Mouse (Mus musculus) ES-E14 (cell line): ENCODE results near the gene Rab5c. TPM values are rescaled to one million over a fixed set of nuclear protein-coding genes. Genes with fewer than 3 reads are reported as not detected.

Source experiments
- DNase-seq: peaks from one replicate; pipeline ENCODE4 v3.0.0-alpha.2; 2013; ENCODE audit warnings: low read depth, low spot score
- H3K27ac ChIP-seq: 2 replicates; pipeline ENCODE4 v1.5.1; 2012; ENCODE audit warnings: low read depth, mild to moderate bottlenecking, low read length, moderate library complexity, mixed read lengths; ENCODE audit not compliant: poor library complexity, insufficient read depth, severe bottlenecking
- H3K36me3 ChIP-seq: 2 replicates; pipeline ENCODE4 v1.6.1; 2012; ENCODE audit warnings: mild to moderate bottlenecking, low read length, moderate library complexity, mixed read lengths; ENCODE audit not compliant: control insufficient read depth, poor library complexity, insufficient read depth, severe bottlenecking
- H3K4me1 ChIP-seq, 2 experiments: fragments of 150-350 bp in 1 of 2; sonication (generic) in 1 of 2; 2 replicates each; pipeline ENCODE4 v1.6.1; 2012; ENCODE audit warnings: low read length in 2 of 2, mild to moderate bottlenecking in 1 of 2, mixed read lengths in 1 of 2; ENCODE audit not compliant: control insufficient read depth in 2 of 2, insufficient read depth in 2 of 2, poor library complexity in 1 of 2
- H3K4me3 ChIP-seq, 2 experiments: fragments of 150-350 bp in 1 of 2; sonication (generic) in 1 of 2; 2 replicates each; pipeline ENCODE4 v1.5.1; 2012; ENCODE audit warnings: low read length in 2 of 2, low read depth in 1 of 2, mild to moderate bottlenecking in 1 of 2, mixed read lengths in 1 of 2; ENCODE audit not compliant: insufficient read depth in 1 of 2, poor library complexity in 1 of 2, severe bottlenecking in 1 of 2
- H3K9ac ChIP-seq: 2 replicates; pipeline ENCODE4 v1.6.1; 2012; ENCODE audit warnings: low read depth, mild to moderate bottlenecking, low read length, mixed read lengths; ENCODE audit not compliant: poor library complexity, insufficient read depth, severe bottlenecking
- H3K9me3 ChIP-seq: fragments of 150-350 bp; sonication (generic); 2 replicates; pipeline ENCODE4 v1.6.1; 2012; ENCODE audit warnings: low read depth, mild to moderate bottlenecking, low read length; ENCODE audit not compliant: control insufficient read depth, insufficient read depth
- CHD2 ChIP-seq: IDR thresholded peaks from 2 replicates; pipeline ENCODE4 v1.6.1; 2014; ENCODE audit warnings: mild to moderate bottlenecking, low read depth, low read length, inconsistent platforms
- HCFC1 ChIP-seq: IDR thresholded peaks from 2 replicates; pipeline ENCODE4 v1.6.1; 2012; ENCODE audit warnings: low read length, inconsistent platforms, borderline replicate concordance; ENCODE audit not compliant: insufficient read depth
- MAFK ChIP-seq: IDR thresholded peaks from 2 replicates; pipeline ENCODE4 v1.6.1; 2014; ENCODE audit warnings: mild to moderate bottlenecking, low read depth, low read length, inconsistent platforms; ENCODE audit not compliant: insufficient read depth
- ZC3H11A ChIP-seq: IDR thresholded peaks from 2 replicates; pipeline ENCODE4 v1.6.1; 2012; ENCODE audit warnings: low read depth, mild to moderate bottlenecking, inconsistent platforms, low read length, borderline replicate concordance
- ZNF384 ChIP-seq: IDR thresholded peaks from 2 replicates; pipeline ENCODE4 v1.6.1; 2012; ENCODE audit warnings: low read depth, low read length, inconsistent platforms
- in situ Hi-C, 2 experiments: fragments of 600-800 bp; cut with MboI; formaldehyde crosslinking; loops; one replicate each; pipeline ENCODE4 v1.15.1; 2025; ENCODE audit warnings: low sequenced_read_pairs in 2 of 2, inconsistent platforms in 1 of 2; ENCODE audit not compliant: unreplicated experiment in 2 of 2
- total RNA-seq: library from RNA; depleted of rRNA; stranded (reverse); fragments of 300-350 nt; gene quantifications from 2 replicates; pipeline ENCODE4 v1.2.3, GENCODE M21; 2012

Rab5c gene
- total RNA-seq, 1 experiment = 124 TPM

GRCm38 (mm10) chr11:100735954-100736745 is 1.9 kb downstream of the Rab5c start:
- Histone ChIP-seq H3K27ac (peak overlapping the region; percentile 44; the same call in 1 of the 2 replicates), H3K36me3 (peaks cover 2% of the 10 kb centered on the region; the same call in 1 of the 2 replicates), H3K4me1 (peaks cover 8 to 11% of the 10 kb centered on the region in 2 experiments; a peak in 3 of 4 replicates), H3K4me3 (peak overlapping the region; percentile 45), H3K9me3 (no peaks in the 10 kb centered on the region), H3K9ac (peak overlapping the region; percentile 63; the same call in 1 of the 2 replicates)
- in situ Hi-C loops = no loop called here
- DNase-seq = no peak
- no peak for TF ChIP-seq CHD2
- TF ChIP-seq ZC3H11A = no peak
- no peak for TF ChIP-seq HCFC1
- no peak for TF ChIP-seq ZNF384
- TF ChIP-seq MAFK = no peak

DNA sequence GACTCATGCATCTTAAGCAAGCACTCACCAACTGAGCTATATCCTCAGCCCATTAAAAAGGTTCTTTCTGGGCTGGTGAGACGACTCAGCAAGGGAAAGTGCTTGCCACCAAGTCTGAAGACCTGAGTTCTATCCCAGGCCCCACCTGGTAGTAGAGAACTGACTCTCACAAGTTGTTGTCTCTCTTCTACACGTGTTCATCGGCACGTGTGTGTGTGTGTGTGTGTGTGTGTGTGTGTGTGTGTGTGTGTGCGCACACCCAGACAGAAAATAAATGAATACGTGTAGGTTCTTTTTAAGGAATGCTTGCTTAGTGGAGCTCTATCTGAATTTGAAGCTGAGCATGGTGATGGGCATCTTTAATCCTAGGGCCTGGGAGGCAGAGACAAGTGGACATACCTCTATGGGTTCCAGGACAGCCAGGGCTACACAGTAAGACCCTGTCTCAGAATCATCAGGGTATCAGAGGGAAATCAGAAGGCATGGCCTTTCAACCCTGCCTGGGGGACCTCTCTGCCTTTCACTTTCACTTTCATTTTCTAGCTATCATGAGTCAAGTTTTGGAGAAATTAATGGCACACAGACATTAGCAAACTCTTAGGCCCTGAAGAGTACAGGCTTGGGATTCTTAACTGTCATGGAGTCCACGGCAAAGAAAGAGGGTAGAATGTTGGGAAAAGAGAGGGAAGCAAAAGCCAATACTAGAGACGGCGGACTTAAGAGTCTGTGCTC is 2.7 kb downstream of the Rab5c start:
- H3K4me3 ChIP-seq = no peak overlapping the region; a peak in 1 of 4 replicates
- no peaks in the 10 kb centered on the region for H3K9me3 ChIP-seq
- peak overlapping the region; percentile 63; the same call in 1 of the 2 replicates for H3K9ac ChIP-seq
- no peak for TF ChIP-seq ZC3H11A
- TF ChIP-seq ZNF384 = no peak
- TF ChIP-seq MAFK = no peak
- no peak for TF ChIP-seq CHD2
- TF ChIP-seq HCFC1 = no peak
- peaks cover 8 to 18% of the 10 kb centered on the region in 2 experiments; a peak in 3 of 4 replicates for H3K4me1 ChIP-seq
- in situ Hi-C loops = no loop called here
- 0 out of 2 replicates have a peak overlapping the region, but pooled peaks have one; percentile 44 for H3K27ac ChIP-seq
- peaks cover 2% of the 10 kb centered on the region; the same call in 1 of the 2 replicates for H3K36me3 ChIP-seq
- no peak for DNase-seq

DNA sequence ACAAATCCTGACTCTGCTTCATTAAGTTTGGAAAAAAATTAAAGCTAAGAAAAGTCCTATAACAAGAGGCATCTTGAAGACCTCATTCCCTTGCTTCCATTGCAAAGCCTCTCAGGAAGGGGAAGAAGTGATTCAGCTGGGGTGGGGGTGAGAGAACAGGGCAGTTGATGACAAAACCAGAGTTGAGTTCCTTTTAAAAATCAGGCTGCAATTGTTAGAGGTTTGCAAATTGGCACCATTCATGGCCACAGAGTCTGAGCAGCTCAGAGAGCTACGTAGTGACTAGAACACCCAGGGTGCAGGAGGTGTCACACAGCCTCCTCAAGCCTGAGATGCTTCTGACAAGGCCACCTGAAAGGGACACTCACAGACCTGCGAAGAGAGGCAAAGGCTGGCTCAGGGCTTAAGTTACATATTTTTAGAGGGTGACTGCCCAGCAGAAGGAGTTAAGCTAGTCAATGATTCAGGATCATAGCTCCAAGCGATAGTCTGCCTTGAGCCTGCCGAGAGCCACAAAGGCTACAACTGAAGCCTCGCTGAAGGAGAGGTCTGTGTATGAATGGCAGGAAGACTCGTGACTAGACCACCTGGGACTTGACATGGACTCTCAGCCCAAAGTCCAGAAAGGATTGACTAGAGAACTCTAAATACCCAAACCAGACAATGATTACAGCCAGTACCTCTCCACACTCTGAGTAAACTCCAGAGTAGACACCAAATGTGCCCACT is 7.4 kb downstream of the Rab5c start:
- no peak overlapping the region for H3K9ac ChIP-seq
- H3K4me3 ChIP-seq = no peak overlapping the region
- TF ChIP-seq HCFC1 = no peak
- peaks cover 2 to 10% of the 10 kb centered on the region in 2 experiments; a peak in 2 of 4 replicates for H3K4me1 ChIP-seq
- no peak for DNase-seq
- peaks cover 2% of the 10 kb centered on the region; the same call in 1 of the 2 replicates for H3K36me3 ChIP-seq
- in situ Hi-C loops = no loop called here
- no peaks in the 10 kb centered on the region for H3K9me3 ChIP-seq
- H3K27ac ChIP-seq = no peak overlapping the region

GRCm38 (mm10) chr11:100729976-100730375 is 8.0 kb downstream of the Rab5c start:
- H3K9ac ChIP-seq = no peak overlapping the region
- no peaks in the 10 kb centered on the region; the same call in 1 of the 2 replicates for H3K36me3 ChIP-seq
- no peak overlapping the region for H3K27ac ChIP-seq
- peaks cover 1 to 14% of the 10 kb centered on the region in 2 experiments; a peak in 3 of 4 replicates for H3K4me1 ChIP-seq
- no peak overlapping the region for H3K4me3 ChIP-seq
- DNase-seq = no peak
- no peak for TF ChIP-seq CHD2
- no peaks in the 10 kb centered on the region for H3K9me3 ChIP-seq
- in situ Hi-C loops = no loop called here
